Mouse (Mus musculus) retina, adult 2 months (tissue): Measurements from ENCODE around the gene Tpk1.
"Not testable (repeated sequence)": the region's sequence is repeated elsewhere in the genome, so short reads cannot be mapped to it uniquely, and the experiment has no call there.

ENCODE experiments used
- DNase-seq: peaks from one replicate; pipeline ENCODE4 v3.0.0-alpha.2; 2012; ENCODE audit warnings: low read depth, low spot score

Tpk1 gene

GRCm38 (mm10) chr6:43522046-43522445, 144.0 kb downstream of the Tpk1 start:
- no peak for DNase-seq

GRCm38 (mm10) chr6:43520218-43520617, 145.9 kb downstream of the Tpk1 start:
- no peak for DNase-seq

GRCm38 (mm10) chr6:43518378-43518777, 147.7 kb downstream of the Tpk1 start:
- DNase-seq = no peak

GRCm38 (mm10) chr6:43517316-43517655, 148.8 kb downstream of the Tpk1 start:
- no peak for DNase-seq

GRCm38 (mm10) chr6:43516593-43517315, 149.3 kb downstream of the Tpk1 start:
- DNase-seq = no peak

GRCm38 (mm10) chr6:43506686-43507385, 159.2 kb downstream of the Tpk1 start:
- not testable (repeated sequence) for DNase-seq

GRCm38 (mm10) chr6:43504609-43505230, 161.4 kb downstream of the Tpk1 start:
- no peak for DNase-seq

- no peak for DNase-seq
Measured at GRCm38 (mm10) chr6:43492367-43492766, 173.7 kb downstream of the Tpk1 start.

- no peak for DNase-seq
Measured at GRCm38 (mm10) chr6:43486691-43487090, 179.4 kb downstream of the Tpk1 start.

GRCm38 (mm10) chr6:43480687-43481086, 185.4 kb downstream of the Tpk1 start:
- no peak for DNase-seq

- no peak for DNase-seq
Measured at GRCm38 (mm10) chr6:43478810-43479209, 187.3 kb downstream of the Tpk1 start.

- no peak for DNase-seq
Measured at GRCm38 (mm10) chr6:43476406-43476805, 189.7 kb downstream of the Tpk1 start.

- DNase-seq = no peak
Measured at GRCm38 (mm10) chr6:43475921-43476320, 190.2 kb downstream of the Tpk1 start.

- no peak for DNase-seq
Measured at GRCm38 (mm10) chr6:43471556-43471955, 194.5 kb downstream of the Tpk1 start.

GRCm38 (mm10) chr6:43468821-43469594, 197.1 kb downstream of the Tpk1 start:
- DNase-seq = no peak

GRCm38 (mm10) chr6:43462849-43463369, 203.2 kb downstream of the Tpk1 start:
- no peak for DNase-seq

GRCm38 (mm10) chr6:43462189-43462848, 203.8 kb downstream of the Tpk1 start:
- no peak for DNase-seq

- no peak for DNase-seq
Measured at GRCm38 (mm10) chr6:43459082-43459481, 207.0 kb downstream of the Tpk1 start.

GRCm38 (mm10) chr6:43457989-43458388, 208.1 kb downstream of the Tpk1 start:
- no peak for DNase-seq

- no peak for DNase-seq
Measured at GRCm38 (mm10) chr6:43449498-43449897, 216.6 kb downstream of the Tpk1 start.

- no peak for DNase-seq
Measured at GRCm38 (mm10) chr6:43445856-43446255, 220.2 kb downstream of the Tpk1 start.
